Mouse (Mus musculus) megakaryocyte, adult 5-6 weeks (primary cell): ENCODE data around the gene Myo1g. TPM values are rescaled to one million over a fixed set of nuclear protein-coding genes. Genes with fewer than 3 reads are reported as not detected.

Experiments used
- ATAC-seq: 2 replicates; pipeline ENCODE4 v1.8.0; 2016; ENCODE audit warnings: mild to moderate bottlenecking, inconsistent platforms; ENCODE audit not compliant: poor library complexity, severe bottlenecking
- total RNA-seq, 2 experiments: library from RNA; stranded (forward) in 1 of 2; stranded (reverse) in 1 of 2; fragments of 153-499, 151-499 nt in 1 of 2; fragments of 221-1000, 200-1000 nt in 1 of 2; gene quantifications; 2 replicates each; pipeline versions ENCODE4 v1.2.3 to v1.2.4; 2015 to 2017

Myo1g gene
- total RNA-seq (2015) (161 and 175 TPM in 2 replicates), total RNA-seq (2017) (182 and 197 TPM in 2 replicates)

GRCm38 (mm10) chr11:6520507-6521173 lies at the start of gene Myo1g:
Myo1g (minus strand) TSS chr11:6520965.
- peak; percentile 79 for ATAC-seq

GRCm38 (mm10) chr11:6569410-6569777 lies 48.6 kb upstream of the Myo1g start:
- no peak for ATAC-seq

- no peak for ATAC-seq
Measured at GRCm38 (mm10) chr11:6568584-6569409, 48.0 kb upstream of the Myo1g start.

- peak; percentile 58 for ATAC-seq
Measured at GRCm38 (mm10) chr11:6567951-6568350, 47.2 kb upstream of the Myo1g start.

- no peak for ATAC-seq
Measured at GRCm38 (mm10) chr11:6566496-6566895, 45.7 kb upstream of the Myo1g start.

- no peak for ATAC-seq
Measured at GRCm38 (mm10) chr11:6563201-6563600, 42.4 kb upstream of the Myo1g start.

- ATAC-seq = peak; percentile 71
Measured at GRCm38 (mm10) chr11:6562359-6562758, 41.6 kb upstream of the Myo1g start.

GRCm38 (mm10) chr11:6561474-6561873 lies 40.7 kb upstream of the Myo1g start:
- ATAC-seq = no peak

GRCm38 (mm10) chr11:6560655-6561360 lies 40.0 kb upstream of the Myo1g start:
- peak; percentile 77 for ATAC-seq

GRCm38 (mm10) chr11:6559996-6560395 lies 39.2 kb upstream of the Myo1g start:
- ATAC-seq = no peak

GRCm38 (mm10) chr11:6558234-6558633 lies 37.5 kb upstream of the Myo1g start:
- no peak for ATAC-seq

- ATAC-seq = no peak
Measured at GRCm38 (mm10) chr11:6550201-6550600, 29.4 kb upstream of the Myo1g start.

GRCm38 (mm10) chr11:6549770-6550169 lies 29.0 kb upstream of the Myo1g start:
- ATAC-seq = no peak

GRCm38 (mm10) chr11:6547696-6548325 lies 27.0 kb upstream of the Myo1g start:
- ATAC-seq = no peak

- peak; percentile 73 for ATAC-seq
Measured at GRCm38 (mm10) chr11:6547037-6547680, 26.4 kb upstream of the Myo1g start.

- peak; percentile 89 for ATAC-seq
Measured at GRCm38 (mm10) chr11:6546205-6547013, 25.6 kb upstream of the Myo1g start, which contains the start of gene Ccm2. Ccm2 (plus strand) TSS chr11:6546887.

GRCm38 (mm10) chr11:6545857-6546192 lies 25.1 kb upstream of the Myo1g start:
- ATAC-seq = no peak

GRCm38 (mm10) chr11:6545186-6545856 lies 24.6 kb upstream of the Myo1g start:
- no peak for ATAC-seq

- ATAC-seq = no peak
Measured at GRCm38 (mm10) chr11:6544683-6545082, 23.9 kb upstream of the Myo1g start.
